Mouse (Mus musculus): ENCODE measurements at regions not wholly inside any gene's neighbourhood (a gene's known extent, or its start where the extent isn't known, plus 50 kb on each side); places are given as distances from the start of the nearest gene placed in this dataset.

- no peak for TF ChIP-seq EP300 (IDR thresholded peaks at IDR 0.05; ENCODE audit: low read depth)
- TF ChIP-seq CTCF (IDR thresholded peaks at IDR 0.05; ENCODE audit: low read depth), result no peak
Measured at GRCm38 (mm10) chr10:43700371-43701289, 122.5 kb downstream of the Cd24a start.
